Mouse (Mus musculus) spleen, adult 2 months (tissue): ENCODE data around the gene Zbtb42. TPM values are rescaled to one million over a fixed set of nuclear protein-coding genes. Genes with fewer than 3 reads are reported as not detected.

ENCODE experiments used
- DNase-seq, 2 experiments: peaks; one replicate each; pipeline versions ENCODE4 v3.0.0 to v3.0.0-alpha.2; 2012 to 2021; ENCODE audit warnings: low spot score in 2 of 2, low read depth in 1 of 2
- H3K27ac ChIP-seq: fragments of 200-500 bp; 2 replicates; pipeline ENCODE4 v1.5.1; 2012; ENCODE audit warnings: low read length, inconsistent platforms; ENCODE audit not compliant: insufficient read depth
- H3K27me3 ChIP-seq: fragments of 200-500 bp; 2 replicates; pipeline ENCODE4 v1.6.1; 2012; ENCODE audit warnings: mild to moderate bottlenecking, moderate library complexity, low read length, inconsistent platforms; ENCODE audit not compliant: control insufficient read depth, insufficient read depth
- H3K36me3 ChIP-seq: fragments of 200-500 bp; 2 replicates; pipeline ENCODE4 v1.6.1; 2012; ENCODE audit warnings: mild to moderate bottlenecking, low read length, inconsistent platforms; ENCODE audit not compliant: control insufficient read depth, insufficient read depth
- H3K4me1 ChIP-seq: fragments of 200-500 bp; 2 replicates; pipeline ENCODE4 v1.6.1; 2011; ENCODE audit warnings: inconsistent platforms; ENCODE audit not compliant: control insufficient read depth, insufficient read depth, insufficient read length
- H3K4me3 ChIP-seq: fragments of 200-500 bp; 2 replicates; pipeline ENCODE4 v1.5.1; 2011; ENCODE audit warnings: mild to moderate bottlenecking, inconsistent platforms; ENCODE audit not compliant: insufficient read depth, insufficient read length; ENCODE audit errors: extremely low read depth
- CTCF ChIP-seq: fragments of 200-500 bp; IDR thresholded peaks from 2 replicates; pipeline ENCODE4 v1.5.1; 2011; ENCODE audit warnings: mild to moderate bottlenecking, inconsistent platforms; ENCODE audit not compliant: insufficient read depth, insufficient read length, insufficient replicate concordance; ENCODE audit errors: extremely low read depth
- POLR2A ChIP-seq: fragments of 200-500 bp; IDR thresholded peaks from 2 replicates; pipeline ENCODE4 v1.6.1; 2011; ENCODE audit warnings: low read depth, low read length, inconsistent platforms
- WGBS: fragments of 180-500 bp; shearing (Covaris S2); methylation state at CpG from one replicate; pipeline ENCODE4 v1.1.7; 2018; 5-methylcytosine and 5-hydroxymethylcytosine counted together
- polyA plus RNA-seq: library from polyadenylated mRNA; depleted of rRNA; stranded (reverse); fragments of >200 nt; gene quantifications from 2 replicates; pipeline ENCODE4 v1.2.3, GENCODE M21; 2012

Zbtb42 gene
- polyA plus RNA-seq, 1 experiment = 7.6 TPM

DNA sequence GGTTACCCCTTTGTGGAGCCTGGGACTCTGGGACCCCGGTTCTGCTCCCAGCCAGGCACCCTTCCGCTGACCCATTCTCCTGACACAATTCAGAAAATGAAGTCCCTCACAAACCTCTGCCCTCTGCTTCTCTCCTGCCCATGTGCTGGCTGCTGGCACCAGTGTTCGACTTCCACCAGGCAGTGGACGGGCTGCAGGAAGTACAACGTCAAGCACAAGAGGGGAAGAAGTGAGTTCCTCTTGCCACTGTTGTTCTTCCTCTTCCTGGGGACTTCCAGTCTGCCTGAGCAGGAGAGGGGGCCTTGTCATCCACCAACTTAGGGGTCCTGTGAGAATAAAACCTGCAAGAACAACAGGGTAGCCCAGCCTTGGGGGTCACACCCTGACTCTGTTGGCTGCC, 45.7 kb upstream of the Zbtb42 start:
- Histone ChIP-seq H3K36me3 (no peaks in the 10 kb centered on the region), H3K4me1 (peaks cover 31% of the 10 kb centered on the region), H3K27ac (peak overlapping the region; percentile 54), H3K27me3 (no peaks in the 10 kb centered on the region), H3K4me3 (peak overlapping the region; percentile 2; the same call in 1 of the 2 replicates)
- 38% methylated on average over 5 of the region's 5 CpGs for WGBS
- DNase-seq = peak in 1 of 2 experiments; percentile 62
- TF ChIP-seq POLR2A (no peak), CTCF (no peak)

- no peak overlapping the region for H3K4me3 ChIP-seq
- H3K27me3 ChIP-seq = no peaks in the 10 kb centered on the region
- 75% methylated on average over 9 of the region's 9 CpGs for WGBS
- no peak overlapping the region for H3K27ac ChIP-seq
- H3K4me1 ChIP-seq = peaks cover 23% of the 10 kb centered on the region
- no peaks in the 10 kb centered on the region for H3K36me3 ChIP-seq
- TF ChIP-seq POLR2A = no peak
- no peak for TF ChIP-seq CTCF
- DNase-seq = peak in 1 of 2 experiments; percentile 31
These were observed 44.9 kb upstream of the Zbtb42 start for GRCm38 (mm10) chr12:112633686-112634085.

GRCm38 (mm10) chr12:112639526-112639925, 39.1 kb upstream of the Zbtb42 start:
- no peak for DNase-seq
- TF ChIP-seq CTCF (no peak), POLR2A (no peak)
- WGBS = 84% methylated on average over 10 of the region's 10 CpGs
- H3K27me3 ChIP-seq = no peaks in the 10 kb centered on the region
- H3K36me3 ChIP-seq = no peaks in the 10 kb centered on the region
- no peak overlapping the region for H3K4me3 ChIP-seq
- H3K4me1 ChIP-seq = no peaks in the 10 kb centered on the region
- H3K27ac ChIP-seq = no peak overlapping the region

- H3K4me3 ChIP-seq = no peak overlapping the region
- WGBS = 88% methylated on average over 6 of the region's 6 CpGs
- H3K27ac ChIP-seq = no peak overlapping the region
- H3K4me1 ChIP-seq = peaks cover 4% of the 10 kb centered on the region; the same call in 1 of the 2 replicates
- no peak for DNase-seq
- no peaks in the 10 kb centered on the region for H3K36me3 ChIP-seq
- no peaks in the 10 kb centered on the region for H3K27me3 ChIP-seq
- no peak for TF ChIP-seq CTCF
- no peak for TF ChIP-seq POLR2A
These were observed 35.5 kb upstream of the Zbtb42 start for GRCm38 (mm10) chr12:112643126-112643525.

DNA sequence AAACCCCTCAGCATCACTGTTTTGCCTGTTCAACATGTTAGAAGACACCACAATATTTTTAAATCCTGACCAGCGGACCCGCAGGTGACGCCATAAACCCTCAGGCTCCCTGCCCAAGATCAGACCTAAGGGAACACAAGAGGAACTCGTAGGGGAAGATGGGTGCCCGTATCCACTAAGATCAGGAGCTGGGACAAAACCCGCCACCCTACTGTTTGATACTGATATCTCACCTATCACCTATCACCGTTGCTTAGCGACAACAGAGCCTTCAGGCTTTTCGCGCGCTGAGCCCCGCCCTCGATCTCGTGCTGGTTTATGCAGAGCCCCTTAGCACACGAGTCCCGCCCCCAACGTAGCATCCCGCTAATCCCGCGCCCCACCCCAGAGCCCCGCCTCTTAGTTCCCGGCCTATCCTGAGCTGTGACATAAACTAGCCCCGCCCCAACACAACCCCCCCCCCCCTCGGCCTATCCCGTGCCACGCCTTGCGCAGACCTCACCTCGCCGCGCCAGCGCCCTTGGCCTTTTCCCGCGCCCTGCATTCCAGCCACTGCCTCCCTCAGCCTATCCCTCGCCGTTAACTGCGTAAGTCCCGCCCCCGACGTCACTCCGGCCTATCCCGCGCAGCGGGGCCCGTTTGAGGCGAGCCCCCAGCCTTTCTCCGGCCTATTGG, 34.3 kb upstream of the Zbtb42 start, which contains the start of gene Siva1:
Gene Siva1, plus strand, starts transcription at position 500 of the 675 bp plus-strand sequence.
- TF ChIP-seq POLR2A (no peak), CTCF (no peak)
- peak; percentile 97 to 99 for DNase-seq
- Histone ChIP-seq H3K4me1 (peaks cover 4% of the 10 kb centered on the region; the same call in 1 of the 2 replicates), H3K27ac (peak within 1 kb of the TSS; percentile 68), H3K4me3 (peak within 1 kb of the TSS; percentile 82), H3K36me3 (no peaks in the 10 kb centered on the region), H3K27me3 (no peaks in the 10 kb centered on the region)
- WGBS = 1% methylated on average over 46 of the region's 46 CpGs

- peaks cover 4% of the 10 kb centered on the region; the same call in 1 of the 2 replicates for H3K4me1 ChIP-seq
- H3K27ac ChIP-seq = peak overlapping the region; percentile 68
- WGBS = under 1% methylated on average over 75 of the region's 75 CpGs
These were observed 33.6 kb upstream of the Zbtb42 start for GRCm38 (mm10) chr12:112644855-112645506.

DNA sequence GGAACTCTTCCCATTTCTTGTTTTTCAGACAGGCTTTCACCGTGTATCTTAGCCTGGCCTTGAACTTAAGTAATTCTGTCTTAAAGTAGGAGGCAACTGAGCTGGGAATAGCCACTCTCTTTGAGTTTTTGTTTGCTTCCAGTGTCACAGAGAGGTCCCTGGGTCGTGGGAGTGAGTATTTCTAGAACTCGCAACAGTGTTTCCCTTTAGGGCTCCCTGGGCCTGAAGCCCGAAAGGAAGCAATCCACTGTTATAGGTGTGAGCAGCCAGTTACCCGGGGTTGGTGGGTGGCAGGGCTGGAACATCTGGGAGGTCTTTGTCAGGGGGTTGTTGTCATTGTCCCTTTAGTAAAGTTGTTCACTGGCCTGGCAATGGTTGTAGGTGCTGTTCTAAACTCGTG, 32.5 kb upstream of the Zbtb42 start:
- 0 out of 2 replicates have a peak, but pooled peaks cover 2% of the 10 kb centered on the region for H3K36me3 ChIP-seq
- H3K4me1 ChIP-seq = peaks cover 4% of the 10 kb centered on the region; the same call in 1 of the 2 replicates
- no peak overlapping the region for H3K27ac ChIP-seq
- TF ChIP-seq CTCF = no peak
- TF ChIP-seq POLR2A = no peak
- WGBS = 57% methylated on average over 6 of the region's 6 CpGs
- no peaks in the 10 kb centered on the region for H3K27me3 ChIP-seq
- DNase-seq = no peak
- no peak overlapping the region for H3K4me3 ChIP-seq

More at GRCm38 (mm10) chr12:112644855-112645506, 33.6 kb upstream of the Zbtb42 start:
- no peak for DNase-seq
- TF ChIP-seq CTCF = no peak
- TF ChIP-seq POLR2A = peak; percentile 61
- no peaks in the 10 kb centered on the region for H3K27me3 ChIP-seq
- H3K36me3 ChIP-seq = no peaks in the 10 kb centered on the region
- H3K4me3 ChIP-seq = peak overlapping the region; percentile 82
